ENCODE assay signal across 15 mouse cellular contexts in genomic region chr4:40148281-40148680, GRCm38 (mm10).
"Had no signal": no experiment of that assay in that cellular context is flagged by ENCODE, and none has a peak within 500 bp of the region (broad histone marks: within the 10 kb centered on the region; RNA-seq: fewer than 3 reads in every experiment).

No protein-coding gene starts in this region.

- H3K4me3 ChIP-seq: limb, embryonic 12.5 days; megakaryocyte, embryonic 14.5 days; midbrain, embryonic 15.5 days; neural tube, embryonic 13.5 days had no signal

- H3K27ac ChIP-seq: limb, embryonic 12.5 days; liver, embryonic 14.5 days; midbrain, embryonic 15.5 days; neural tube, embryonic 13.5 days had no signal

- H3K36me3 ChIP-seq: limb, embryonic 12.5 days; midbrain, embryonic 15.5 days had no signal

- DNase-seq: kidney, adult 8-10 months; kidney, postnatal 25 days; layer of hippocampus, postnatal 36 days; liver; lung, embryonic 14.5 days; retina, postnatal 1 day; right cerebral cortex, postnatal 4 days; spleen, adult 18-20 months; thymus, postnatal 36 days had no signal

- H3K27me3 ChIP-seq: limb, embryonic 12.5 days; megakaryocyte, embryonic 14.5 days; midbrain, embryonic 15.5 days; neural tube, embryonic 13.5 days had no signal

- H3K9me3 ChIP-seq: limb, embryonic 12.5 days; megakaryocyte, embryonic 14.5 days; midbrain, embryonic 15.5 days; neural tube, embryonic 13.5 days had no signal

- ATAC-seq: intestine, postnatal 0 days; midbrain, embryonic 15.5 days had no signal
